Mouse (Mus musculus): Measurements from ENCODE around the gene Tlcd1.

DNA sequence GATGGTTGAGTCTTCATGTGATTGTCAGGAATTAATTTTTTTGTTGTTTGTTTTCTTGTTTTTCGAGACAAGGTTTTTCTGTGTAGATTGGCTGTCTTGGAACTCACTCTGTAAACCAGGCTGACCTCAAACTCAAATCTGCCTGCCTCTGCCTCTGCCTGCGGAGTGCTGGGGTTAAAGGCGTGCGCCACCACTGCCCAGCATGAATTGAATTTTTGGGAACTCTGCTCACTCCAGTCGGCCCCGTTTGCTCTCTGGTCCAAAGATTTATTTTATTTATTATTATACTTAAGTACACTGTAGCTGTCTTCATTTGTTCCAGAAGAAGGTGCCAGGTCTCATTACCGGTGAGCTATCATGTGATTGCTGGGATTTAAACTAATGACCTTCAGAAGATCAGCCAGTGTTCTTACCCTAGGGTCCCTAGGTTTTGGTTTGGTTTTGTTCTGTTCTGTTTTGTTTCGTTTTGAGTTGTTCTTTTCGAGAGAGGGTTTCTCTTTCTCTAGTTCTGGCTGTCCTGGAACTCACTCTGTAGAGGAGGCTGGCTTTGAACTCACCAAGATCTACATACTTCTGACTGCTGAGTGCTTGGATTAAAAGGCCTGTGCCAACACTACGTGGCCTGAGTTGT is 7.5 kb downstream of the Tlcd1 start:
- TF ChIP-seq CTCF (IDR thresholded peaks at IDR 0.05; ENCODE audit: low read depth) (no peak), EP300 (IDR thresholded peaks at IDR 0.05; ENCODE audit: low read depth) (no peak)

Measured in liver, embryonic 14.5 days (tissue).